Mouse (Mus musculus) left cerebral cortex, postnatal 10 days (tissue): ENCODE data around the gene Pgm3. TPM values are rescaled to one million over a fixed set of nuclear protein-coding genes. Genes with fewer than 3 reads are reported as not detected.

Experiments used
- DNase-seq, 2 experiments: peaks; one replicate each; pipeline ENCODE4 v3.0.0; 2021 to 2022; ENCODE audit warnings: low spot score in 2 of 2, mixed read lengths in 1 of 2; ENCODE audit errors: extremely low spot score in 1 of 2
- intact Hi-C: fragments of 180-260 bp; cut with DNase I; formaldehyde crosslinking; loops from one replicate; pipeline ENCODE4 v1.15.1; 2025
- total RNA-seq, 2 experiments: library from RNA; stranded (reverse); gene quantifications; 2 replicates each; pipeline ENCODE4 v1.2.3; 2021

The Pgm3 gene
- total RNA-seq, 2 experiments from 2014 or later, result 18.1 to 21.7 TPM

DNA sequence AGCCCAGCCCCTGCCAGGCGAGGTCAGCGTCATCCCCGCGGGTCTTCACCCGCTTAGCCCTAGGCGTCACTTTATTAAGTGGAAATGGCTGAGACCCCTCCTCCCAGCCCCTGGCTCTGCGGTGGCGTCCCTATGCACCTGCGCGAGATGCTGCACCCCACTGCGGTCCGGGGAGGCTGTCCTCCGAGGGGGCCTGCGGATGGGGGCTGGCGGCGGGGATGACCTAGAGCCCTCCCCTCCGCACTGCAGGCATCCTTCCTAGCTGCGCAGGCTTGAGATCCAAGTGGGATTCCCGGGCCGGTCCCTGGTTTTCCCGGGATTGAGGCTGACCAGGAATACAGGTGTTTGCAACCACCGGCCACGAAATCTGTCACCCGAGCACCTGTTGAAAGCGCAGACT lies 554 bp upstream of the Pgm3 start:
- intact Hi-C loops, result loop anchor here (5.0 kb wide), 1 partner anchor 825 kb away; the partner anchor contains the start of gene Ibtk
- peak in 1 of 2 experiments; percentile 67 for DNase-seq

DNA sequence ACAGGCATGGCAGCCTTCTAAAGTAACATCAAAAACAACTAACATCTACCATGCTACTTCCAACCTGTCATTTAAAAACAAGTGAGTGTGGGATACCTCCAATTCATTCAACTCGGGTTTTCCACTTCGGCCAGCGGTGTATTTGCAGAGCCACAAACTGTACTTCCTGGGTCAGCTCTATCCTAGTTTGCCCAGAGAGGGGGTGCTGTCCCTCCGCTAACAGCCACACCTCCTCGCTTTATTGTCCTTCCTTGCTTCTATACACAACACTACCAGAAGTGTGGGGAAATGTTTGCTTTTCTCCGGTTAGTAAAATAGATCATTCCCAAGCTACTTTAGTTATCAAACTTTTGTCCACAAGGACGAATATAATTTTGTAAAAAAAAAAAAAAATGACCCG lies 696 bp downstream of the Pgm3 start:
- no peak for DNase-seq
- intact Hi-C loops, result loop anchor here (5.0 kb wide), 1 partner anchor 824 kb away; the partner anchor contains the start of gene Ibtk

GRCm38 (mm10) chr9:86570261-86570890 lies 1.3 kb downstream of the Pgm3 start:
- no peak for DNase-seq
- intact Hi-C loops, result loop anchor here (5.0 kb wide), 1 partner anchor 823 kb away; the partner anchor contains the start of gene Ibtk

DNA sequence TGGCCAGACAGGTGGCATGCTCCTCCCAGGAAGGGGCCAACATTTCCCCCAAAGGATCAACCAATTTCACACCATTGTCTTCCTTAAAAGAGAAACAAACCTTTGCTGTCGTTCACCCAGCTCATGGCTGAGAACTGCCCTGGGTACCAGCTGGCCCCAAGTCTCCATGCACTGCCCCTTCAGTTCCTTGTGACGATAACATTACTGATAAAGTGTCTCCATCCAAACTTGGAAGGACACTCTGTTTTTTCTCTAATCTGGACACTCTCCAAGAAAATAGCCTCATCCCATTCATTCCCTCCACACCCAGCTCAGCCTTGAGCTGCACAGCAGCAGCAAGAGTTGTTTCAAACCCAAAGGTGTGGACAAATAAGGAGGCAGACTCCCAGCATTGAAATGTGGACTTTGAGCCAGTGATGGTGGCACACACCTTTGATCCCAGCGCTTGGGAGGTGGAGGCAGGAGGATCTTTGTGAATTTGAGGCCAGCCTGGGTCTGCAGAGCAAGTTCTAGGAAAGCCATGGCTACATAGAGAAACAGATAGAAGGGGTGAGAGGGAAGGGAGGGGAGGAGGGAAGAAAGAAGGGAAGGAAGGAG lies 2.2 kb downstream of the Pgm3 start:
- intact Hi-C loops, result no loop called here
- DNase-seq, result no peak

DNA sequence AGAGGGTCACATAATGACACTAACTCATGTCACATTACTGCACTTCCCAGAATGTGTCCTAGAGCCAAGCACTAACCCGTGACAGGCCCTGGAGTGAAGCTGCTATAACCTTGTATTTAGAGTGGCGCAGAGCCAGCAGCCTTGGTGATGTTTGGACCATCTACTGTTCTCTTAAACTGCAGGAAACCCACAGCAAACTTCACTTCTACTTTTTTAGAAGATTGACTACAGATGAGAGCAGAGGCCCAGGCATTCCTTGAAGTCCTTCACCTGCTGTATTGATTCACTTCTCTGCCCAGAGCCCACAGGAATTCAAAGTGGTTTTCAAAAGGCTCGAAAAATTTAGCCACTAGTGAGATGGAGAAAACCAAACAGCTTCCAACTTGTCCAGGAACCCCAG lies 11.1 kb downstream of the Pgm3 start:
- DNase-seq, result no peak
- intact Hi-C loops, result no loop called here

GRCm38 (mm10) chr9:86554641-86555040 lies 17.0 kb downstream of the Pgm3 start:
- intact Hi-C loops, result loop anchor here (5.0 to 10.0 kb wide), 2 partner anchors 57 to 830 kb away; no protein-coding TSS in a partner anchor
- DNase-seq, result no peak

DNA sequence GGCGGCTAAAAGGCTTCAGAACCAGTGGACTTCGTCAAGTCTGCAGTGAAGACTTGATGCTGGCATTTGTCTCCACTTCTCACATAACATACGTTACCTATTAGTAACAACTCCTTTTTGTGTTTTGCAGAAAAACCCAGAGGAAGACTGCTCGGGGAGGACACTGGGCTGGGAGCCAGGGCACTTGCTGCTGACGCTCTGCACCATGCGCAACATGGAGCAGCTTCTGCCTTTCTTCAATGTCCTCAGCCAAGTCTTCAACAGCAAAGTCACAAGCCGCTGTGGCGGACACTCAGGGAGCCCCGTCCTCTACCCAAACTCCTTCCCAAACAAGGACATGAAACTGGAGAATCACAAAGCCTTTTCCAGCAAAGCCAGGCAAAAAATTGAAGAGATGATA lies 17.8 kb downstream of the Pgm3 start:
- no peak for DNase-seq
- intact Hi-C loops, result loop anchor here (10.0 kb wide), 1 partner anchor 829 kb away; no protein-coding TSS in a partner anchor

DNA sequence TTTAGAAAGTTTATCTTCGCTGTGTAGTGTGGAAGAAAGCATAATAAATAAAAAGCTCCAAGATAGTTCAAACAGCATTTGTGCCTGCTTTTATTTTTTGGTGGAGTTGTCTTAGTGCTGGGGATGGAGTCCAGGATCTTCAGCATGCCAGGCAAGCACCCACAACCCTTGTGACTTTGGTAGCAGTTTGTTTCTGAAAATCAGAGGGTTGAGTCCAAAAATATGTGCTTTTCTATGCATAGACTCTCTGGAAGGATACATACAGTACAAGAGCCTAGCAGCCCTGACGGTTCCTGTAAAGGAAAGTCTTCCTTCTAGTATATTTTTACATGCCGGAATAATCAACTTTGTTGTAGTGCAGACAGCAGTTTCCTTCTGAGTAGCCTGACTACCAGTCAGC lies 20.9 kb downstream of the Pgm3 start:
- intact Hi-C loops, result loop anchor here (10.0 kb wide), 1 partner anchor 826 kb away; no protein-coding TSS in a partner anchor
- DNase-seq, result no peak

DNA sequence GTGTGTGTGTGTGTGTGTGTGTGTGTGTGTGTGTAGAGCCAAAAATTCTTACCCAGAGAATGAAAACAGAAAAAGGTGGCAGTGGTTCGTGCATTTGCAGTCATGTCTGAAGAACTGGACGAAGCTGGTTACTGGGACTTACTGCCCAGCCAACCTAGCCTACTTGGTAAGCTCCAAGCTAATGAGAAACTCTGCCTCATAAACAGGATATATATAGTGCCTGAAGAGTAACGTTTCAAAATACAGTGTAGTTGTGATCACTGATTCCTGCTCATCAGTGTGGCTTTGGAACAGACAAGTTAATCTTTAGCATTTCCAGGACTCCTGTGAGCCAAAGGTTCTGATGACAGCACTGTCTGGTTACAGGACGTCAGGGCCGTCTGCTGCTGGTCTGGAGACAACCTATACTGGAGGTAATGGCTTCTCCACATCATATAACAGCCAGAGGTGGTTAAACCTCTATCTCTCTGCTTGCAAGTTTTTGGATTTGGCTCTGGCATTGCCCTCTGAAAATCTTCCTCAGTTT lies 21.9 kb downstream of the Pgm3 start:
- no peak for DNase-seq
- intact Hi-C loops, result loop anchor here (10.0 kb wide), 1 partner anchor 825 kb away; no protein-coding TSS in a partner anchor

GRCm38 (mm10) chr9:86544559-86544958 lies 27.1 kb downstream of the Pgm3 start:
- no peak for DNase-seq
- intact Hi-C loops, result no loop called here

DNA sequence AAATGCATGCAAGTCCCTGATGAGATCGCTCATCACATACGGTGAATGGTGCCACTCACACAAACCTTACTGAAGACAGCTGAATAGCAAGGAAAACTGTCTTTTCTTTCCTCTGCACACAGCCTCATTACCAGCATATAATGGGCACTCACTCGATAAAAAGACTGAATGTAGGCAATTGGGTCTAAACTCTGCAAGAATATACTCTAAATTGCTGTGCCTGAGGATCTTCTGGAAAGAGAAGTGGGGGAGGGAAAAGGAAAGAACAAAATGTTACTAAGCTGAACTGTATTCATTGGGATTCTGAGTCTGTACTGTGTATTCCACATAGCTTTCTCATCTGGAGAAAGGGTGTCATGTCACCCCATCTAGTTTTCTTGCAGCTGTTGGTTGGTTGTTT lies 28.2 kb downstream of the Pgm3 start:
- intact Hi-C loops, result no loop called here
- no peak for DNase-seq

- DNase-seq, result no peak
- intact Hi-C loops, result no loop called here
These were observed 37.6 kb downstream of the Pgm3 start for GRCm38 (mm10) chr9:86534071-86534470.

DNA sequence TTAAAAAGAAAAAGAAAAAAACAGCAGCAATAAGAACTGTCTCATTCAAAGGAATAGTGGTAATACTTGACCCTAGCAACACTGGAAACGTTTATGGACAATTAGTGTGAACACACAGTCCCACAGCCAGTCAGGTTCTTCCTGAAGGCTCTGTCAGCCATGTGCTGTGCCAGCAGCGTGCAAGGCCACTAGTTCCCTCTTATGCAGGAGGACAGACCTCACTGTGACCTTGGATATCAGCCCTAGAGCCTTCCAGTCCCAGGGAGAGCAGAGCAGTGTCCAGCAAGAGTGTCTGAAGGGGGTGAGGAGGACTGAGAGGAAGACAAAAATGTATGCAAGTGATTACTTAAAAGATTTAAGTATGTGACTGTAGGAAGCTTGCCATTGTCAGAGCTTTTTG lies 46.0 kb downstream of the Pgm3 start:
- intact Hi-C loops, result loop anchor here (10.0 kb wide), 1 partner anchor 249 kb away; no protein-coding TSS in a partner anchor
- DNase-seq, result no peak

GRCm38 (mm10) chr9:86522335-86522734 lies 49.3 kb downstream of the Pgm3 start:
- no peak for DNase-seq
- intact Hi-C loops, result loop anchor here (10.0 kb wide), 1 partner anchor 252 kb away; no protein-coding TSS in a partner anchor

GRCm38 (mm10) chr9:86514798-86515197 lies 56.8 kb downstream of the Pgm3 start:
- intact Hi-C loops, result no loop called here
- no peak for DNase-seq

- intact Hi-C loops, result no loop called here
- no peak for DNase-seq
These were observed 57.3 kb downstream of the Pgm3 start for GRCm38 (mm10) chr9:86514390-86514789.

GRCm38 (mm10) chr9:86513733-86514132 lies 57.9 kb downstream of the Pgm3 start:
- DNase-seq, result no peak
- intact Hi-C loops, result no loop called here

GRCm38 (mm10) chr9:86507437-86507836 lies 64.2 kb downstream of the Pgm3 start:
- no peak for DNase-seq
- intact Hi-C loops, result no loop called here
